Mouse (Mus musculus) spleen, adult 2 months (tissue): Measurements from ENCODE around the gene Schip1.

Experiments used
- CTCF ChIP-seq: fragments of 200-500 bp; IDR thresholded peaks from 2 replicates; pipeline ENCODE4 v1.5.1; 2011; ENCODE audit warnings: mild to moderate bottlenecking, inconsistent platforms; ENCODE audit not compliant: insufficient read depth, insufficient read length, insufficient replicate concordance; ENCODE audit errors: extremely low read depth
- POLR2A ChIP-seq: fragments of 200-500 bp; IDR thresholded peaks from 2 replicates; pipeline ENCODE4 v1.6.1; 2011; ENCODE audit warnings: low read depth, low read length, inconsistent platforms

DNA sequence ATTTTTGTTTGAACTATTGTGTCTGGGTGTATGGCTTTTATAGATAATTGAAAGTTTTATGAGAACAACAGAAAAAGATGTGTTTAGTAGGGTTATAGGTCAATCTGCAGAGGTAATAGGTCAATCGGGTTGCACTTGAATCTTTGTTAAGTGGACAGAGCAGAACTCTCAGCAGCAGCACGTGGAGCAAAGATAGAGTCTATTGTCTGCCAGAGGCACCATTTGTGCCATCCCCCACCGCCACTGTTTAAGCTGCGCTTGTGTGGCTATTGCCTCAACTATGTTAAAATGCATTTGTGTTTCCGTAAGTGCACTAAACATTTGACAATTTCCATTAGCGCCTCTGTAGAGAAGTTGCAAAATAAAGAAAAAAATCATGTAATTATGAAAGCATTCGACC lies 335.5 kb downstream of the Schip1 start:
- TF ChIP-seq CTCF: no peak
- no peak for TF ChIP-seq POLR2A
